Mouse (Mus musculus): ENCODE data around the gene Erlec1. TPM values are rescaled to one million over a fixed set of nuclear protein-coding genes. Genes with fewer than 3 reads are reported as not detected.

Erlec1 gene
- polyA plus RNA-seq, 1 experiment: 16.3 TPM

- no peaks in the 10 kb centered on the region for H3K27me3 ChIP-seq (ENCODE audit: control insufficient read depth, insufficient read depth, insufficient read length)
- TF ChIP-seq MYOD1 (IDR thresholded peaks at IDR 0.05; ENCODE audit: control insufficient read depth in 1 of 3, insufficient read length in 2 of 3, low read depth in 2 of 3) (no peak), TCF3 (IDR thresholded peaks at IDR 0.05; ENCODE audit: insufficient read length, low read depth) (no peak), POLR2AphosphoS2 (IDR thresholded peaks at IDR 0.05; ENCODE audit: insufficient read length, low read depth) (no peak), USF1 (IDR thresholded peaks at IDR 0.05; ENCODE audit: low read depth) (no peak), POLR2A (IDR thresholded peaks at IDR 0.05; ENCODE audit: insufficient read length, low read depth) (no peak), REST (IDR thresholded peaks at IDR 0.05; ENCODE audit: insufficient read depth, insufficient read length) (no peak), CEBPB (IDR thresholded peaks at IDR 0.05; ENCODE audit: insufficient read depth, poor library complexity, severe bottlenecking) (no peak), TCF12 (IDR thresholded peaks at IDR 0.05; ENCODE audit: insufficient read depth, poor library complexity, severe bottlenecking) (no peak), SRF (IDR thresholded peaks at IDR 0.05; ENCODE audit: control insufficient read depth, insufficient read length, low read depth) (no peak), MAX (IDR thresholded peaks at IDR 0.05; ENCODE audit: low read depth) (no peak), MYOG (IDR thresholded peaks at IDR 0.05; ENCODE audit: control insufficient read depth in 1 of 3, insufficient read depth in 1 of 3, insufficient read length in 2 of 3, low read depth in 2 of 3) (no peak), E2F4 (IDR thresholded peaks at IDR 0.05; ENCODE audit: insufficient read depth) (no peak)
- H3K4me3 ChIP-seq: peak overlapping the region; percentile 80
- peaks cover 12% of the 10 kb centered on the region for H3K79me2 ChIP-seq (ENCODE audit: control insufficient read depth, insufficient read depth)
- H3K4me2 ChIP-seq (ENCODE audit: low read depth): peak overlapping the region; percentile 79
- peaks cover 20% of the 10 kb centered on the region for H3K36me3 ChIP-seq (ENCODE audit: control insufficient read depth, insufficient read depth)
- peak overlapping the region; percentile 31 for H3ac ChIP-seq (ENCODE audit: control insufficient read depth, insufficient read length)
These were observed 523 bp downstream of the Erlec1 start for GRCm38 (mm10) chr11:30953469-30954154.

- no peaks in the 10 kb centered on the region for H3K27me3 ChIP-seq (ENCODE audit: control insufficient read depth, insufficient read depth, insufficient read length)
- no peak overlapping the region for H3ac ChIP-seq (ENCODE audit: control insufficient read depth, insufficient read length)
- TF ChIP-seq TCF3 (IDR thresholded peaks at IDR 0.05; ENCODE audit: insufficient read length, low read depth) (no peak), REST (IDR thresholded peaks at IDR 0.05; ENCODE audit: insufficient read depth, insufficient read length) (no peak), TCF12 (IDR thresholded peaks at IDR 0.05; ENCODE audit: insufficient read depth, poor library complexity, severe bottlenecking) (no peak), MAX (IDR thresholded peaks at IDR 0.05; ENCODE audit: low read depth) (no peak), USF1 (IDR thresholded peaks at IDR 0.05; ENCODE audit: low read depth) (no peak), CEBPB (IDR thresholded peaks at IDR 0.05; ENCODE audit: insufficient read depth, poor library complexity, severe bottlenecking) (no peak), E2F4 (IDR thresholded peaks at IDR 0.05; ENCODE audit: insufficient read depth) (no peak), SRF (IDR thresholded peaks at IDR 0.05; ENCODE audit: control insufficient read depth, insufficient read length, low read depth) (no peak), MYOG (IDR thresholded peaks at IDR 0.05; ENCODE audit: control insufficient read depth in 1 of 3, insufficient read depth in 1 of 3, insufficient read length in 2 of 3, low read depth in 2 of 3) (no peak), MYOD1 (IDR thresholded peaks at IDR 0.05; ENCODE audit: control insufficient read depth in 1 of 3, insufficient read length in 2 of 3, low read depth in 2 of 3) (no peak), POLR2A (IDR thresholded peaks at IDR 0.05; ENCODE audit: insufficient read length, low read depth) (no peak), POLR2AphosphoS2 (IDR thresholded peaks at IDR 0.05; ENCODE audit: insufficient read length, low read depth) (no peak)
- peak overlapping the region; percentile 80 for H3K4me3 ChIP-seq
- H3K36me3 ChIP-seq (ENCODE audit: control insufficient read depth, insufficient read depth): peaks cover 27% of the 10 kb centered on the region
- H3K4me2 ChIP-seq (ENCODE audit: low read depth): peak overlapping the region; percentile 79
- H3K79me2 ChIP-seq (ENCODE audit: control insufficient read depth, insufficient read depth): peaks cover 12% of the 10 kb centered on the region
These were observed 1.3 kb downstream of the Erlec1 start for GRCm38 (mm10) chr11:30952829-30953228.

- no peak overlapping the region for H3K4me3 ChIP-seq
- no peaks in the 10 kb centered on the region for H3K79me2 ChIP-seq (ENCODE audit: control insufficient read depth, insufficient read depth)
- no peak overlapping the region for H3K4me2 ChIP-seq (ENCODE audit: low read depth)
- no peaks in the 10 kb centered on the region for H3K27me3 ChIP-seq (ENCODE audit: control insufficient read depth, insufficient read depth, insufficient read length)
- TF ChIP-seq POLR2A (IDR thresholded peaks at IDR 0.05; ENCODE audit: insufficient read length, low read depth) (no peak), CEBPB (IDR thresholded peaks at IDR 0.05; ENCODE audit: insufficient read depth, poor library complexity, severe bottlenecking) (no peak), E2F4 (IDR thresholded peaks at IDR 0.05; ENCODE audit: insufficient read depth) (no peak)
- H3K36me3 ChIP-seq (ENCODE audit: control insufficient read depth, insufficient read depth): peaks cover 75% of the 10 kb centered on the region
- no peak overlapping the region for H3ac ChIP-seq (ENCODE audit: control insufficient read depth, insufficient read length)
These were observed 10.6 kb downstream of the Erlec1 start for GRCm38 (mm10) chr11:30943522-30943921.

DNA sequence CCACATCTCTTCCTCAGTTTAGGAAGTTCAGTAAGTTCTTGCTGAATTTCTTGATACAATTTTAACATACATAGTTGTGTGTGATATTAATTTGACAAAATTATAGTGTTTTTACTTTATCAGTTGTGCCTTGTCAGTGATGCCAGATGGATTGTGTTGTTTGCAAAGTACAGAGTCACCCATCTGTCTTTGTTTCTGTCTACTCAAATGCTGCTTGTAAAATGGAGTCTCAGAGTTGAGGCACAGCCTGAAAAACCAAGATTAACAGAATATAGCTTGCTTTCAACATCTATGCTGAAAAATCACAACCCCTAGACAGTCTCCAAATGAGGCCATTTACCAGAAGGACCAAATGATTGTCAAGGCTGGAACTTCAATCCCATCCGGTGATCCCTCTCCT, 25.6 kb downstream of the Erlec1 start:
- peaks cover 30% of the 10 kb centered on the region for H3K36me3 ChIP-seq (ENCODE audit: control insufficient read depth, insufficient read depth)

More for the DNA sequence above, 25.6 kb downstream of the Erlec1 start:
- no peaks in the 10 kb centered on the region for H3K27me3 ChIP-seq (ENCODE audit: control insufficient read depth, insufficient read depth, insufficient read length)
- TF ChIP-seq E2F4 (IDR thresholded peaks at IDR 0.05; ENCODE audit: insufficient read depth) (no peak), SRF (IDR thresholded peaks at IDR 0.05; ENCODE audit: control insufficient read depth, insufficient read length, low read depth) (no peak), TCF12 (IDR thresholded peaks at IDR 0.05; ENCODE audit: insufficient read depth, poor library complexity, severe bottlenecking) (no peak), MAX (IDR thresholded peaks at IDR 0.05; ENCODE audit: low read depth) (no peak), MYOD1 (IDR thresholded peaks at IDR 0.05; ENCODE audit: control insufficient read depth in 1 of 3, insufficient read length in 2 of 3, low read depth in 2 of 3) (no peak), POLR2AphosphoS2 (IDR thresholded peaks at IDR 0.05; ENCODE audit: insufficient read length, low read depth) (no peak), CEBPB (IDR thresholded peaks at IDR 0.05; ENCODE audit: insufficient read depth, poor library complexity, severe bottlenecking) (no peak), MYOG (IDR thresholded peaks at IDR 0.05; ENCODE audit: control insufficient read depth in 1 of 3, insufficient read depth in 1 of 3, insufficient read length in 2 of 3, low read depth in 2 of 3) (no peak), REST (IDR thresholded peaks at IDR 0.05; ENCODE audit: insufficient read depth, insufficient read length) (no peak), TCF3 (IDR thresholded peaks at IDR 0.05; ENCODE audit: insufficient read length, low read depth) (no peak), USF1 (IDR thresholded peaks at IDR 0.05; ENCODE audit: low read depth) (no peak), POLR2A (IDR thresholded peaks at IDR 0.05; ENCODE audit: insufficient read length, low read depth) (no peak)
- H3K4me3 ChIP-seq: no peak overlapping the region
- no peak overlapping the region for H3K4me2 ChIP-seq (ENCODE audit: low read depth)
- no peaks in the 10 kb centered on the region for H3K79me2 ChIP-seq (ENCODE audit: control insufficient read depth, insufficient read depth)
- H3ac ChIP-seq (ENCODE audit: control insufficient read depth, insufficient read length): no peak overlapping the region
